ENCODE assay signal across 8 mouse cellular contexts in the genomic region with DNA sequence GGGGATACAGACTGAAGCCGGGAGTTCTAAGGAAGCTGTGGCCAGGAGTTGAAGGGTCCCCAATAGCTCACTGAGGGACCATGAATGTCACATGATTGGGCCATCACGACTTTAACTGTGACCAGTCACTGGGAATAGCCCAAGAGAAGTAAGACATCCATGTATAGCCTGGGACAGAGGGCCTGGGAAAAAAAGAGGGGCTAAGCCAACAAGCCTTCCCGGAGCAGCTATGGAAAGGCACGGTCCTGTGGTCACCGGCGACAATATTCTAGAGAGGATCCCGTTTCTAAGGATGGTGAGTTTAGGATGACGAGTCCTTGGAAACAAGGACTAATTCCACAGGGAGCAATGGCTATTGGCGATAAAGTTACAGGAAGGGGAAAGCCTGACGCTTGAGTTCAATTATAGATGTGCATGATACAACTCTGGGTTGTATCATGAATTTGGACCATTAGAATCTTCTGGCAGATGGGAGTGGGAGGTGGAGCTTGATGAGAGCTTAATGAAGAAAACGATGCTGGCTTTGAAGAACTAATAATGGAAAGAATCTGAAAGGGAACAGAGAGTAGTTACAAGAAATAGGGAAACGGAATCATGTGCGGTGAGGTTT.
DNase-seq lines count a peak whose midpoint lies in the region; ATAC-seq and TF ChIP-seq lines count a peak whose summit lies in the region.

No protein-coding gene starts in this region.

- no peaks in the 10 kb centered on the region for H3K9me3 ChIP-seq in limb, embryonic 12.5 days
- no peaks in the 10 kb centered on the region for H3K9me3 ChIP-seq in stomach, embryonic 16.5 days (replicated peaks; ENCODE audit: control insufficient read depth, low read length)

- WGBS in limb, embryonic 12.5 days = 29% methylated on average over 13 of the region's 13 CpGs
- 43% methylated on average over 13 of the region's 13 CpGs for whole genome bisulfite sequencing in stomach, embryonic 16.5 days

- DNase-seq in embryo, embryonic 10 days (ENCODE audit: low spot score) = peak; percentile 6
- DNase-seq in embryo, embryonic 9.5 days (ENCODE audit: extremely low spot score) = no peak
- no peak for DNase-seq in testis, postnatal 14 days (ENCODE audit: low spot score)
- no peak for DNase-seq in gastrocnemius, postnatal 10 days
- DNase-seq in right cerebral cortex, postnatal 25 days = no peak

- H3K4me2 ChIP-seq in limb, embryonic 12.5 days = peak overlapping the region; percentile 72
- peak overlapping the region; percentile 88 for H3K4me2 ChIP-seq in stomach, embryonic 16.5 days (ENCODE audit: low read depth, low read length)

- peak overlapping the region; percentile 96 for H3K4me3 ChIP-seq in testis, adult 2 months (ENCODE audit: control insufficient read depth, low read depth, low read length)
- peak overlapping the region; percentile 59 for H3K4me3 ChIP-seq in limb, embryonic 12.5 days (replicated peaks)
- peak overlapping the region; percentile 69 for H3K4me3 ChIP-seq in stomach, embryonic 16.5 days (replicated peaks; ENCODE audit: low read length)

- TF ChIP-seq CTCF in testis, adult 2 months (IDR thresholded peaks at IDR 0.05; ENCODE audit: control insufficient read depth, insufficient read depth, insufficient replicate concordance, low read depth, low read length) = no peak

- TF ChIP-seq POLR2A in testis, adult 2 months (IDR thresholded peaks at IDR 0.05; ENCODE audit: control insufficient read depth, low read depth, low read length) = no peak

- H3K4me1 ChIP-seq in testis, adult 2 months (ENCODE audit: control insufficient read depth, insufficient read depth, low read length) = peaks cover 2% of the 10 kb centered on the region; the same call in 1 of the 2 replicates
- no peaks in the 10 kb centered on the region for H3K4me1 ChIP-seq in limb, embryonic 12.5 days (replicated peaks)
- no peaks in the 10 kb centered on the region for H3K4me1 ChIP-seq in stomach, embryonic 16.5 days (ENCODE audit: control insufficient read depth, insufficient read depth, low read length)

- no peaks in the 10 kb centered on the region for H3K36me3 ChIP-seq in testis, adult 2 months (ENCODE audit: control insufficient read depth, insufficient read depth, low read length)
- no peaks in the 10 kb centered on the region for H3K36me3 ChIP-seq in limb, embryonic 12.5 days
- no peaks in the 10 kb centered on the region for H3K36me3 ChIP-seq in stomach, embryonic 16.5 days (ENCODE audit: control insufficient read depth, insufficient read depth, low read length)

- no peaks in the 10 kb centered on the region for H3K27me3 ChIP-seq in testis, adult 2 months (ENCODE audit: control insufficient read depth, insufficient read depth, low read length)
- H3K27me3 ChIP-seq in limb, embryonic 12.5 days = peaks cover 7% of the 10 kb centered on the region; the same call in 1 of the 2 replicates
- H3K27me3 ChIP-seq in stomach, embryonic 16.5 days (ENCODE audit: control insufficient read depth, insufficient read depth, low read length) = no peaks in the 10 kb centered on the region

- no peak; the same call in 1 of the 2 replicates for ATAC-seq in limb, embryonic 12.5 days (ENCODE audit: insufficient number of reproducible peaks, insufficient read depth, low FRiP score, low TSS enrichment, low read depth)
- no peak for ATAC-seq in stomach, embryonic 16.5 days (ENCODE audit: insufficient read depth, low FRiP score)

- peak overlapping the region; percentile 77 for H3K9ac ChIP-seq in limb, embryonic 12.5 days (replicated peaks)
- peak overlapping the region; percentile 85 for H3K9ac ChIP-seq in stomach, embryonic 16.5 days (ENCODE audit: low read length)

- no peak overlapping the region for H3K27ac ChIP-seq in testis, adult 2 months (ENCODE audit: control insufficient read depth, insufficient read depth, low read depth, low read length)
- H3K27ac ChIP-seq in limb, embryonic 12.5 days = no peak overlapping the region
- no peak overlapping the region for H3K27ac ChIP-seq in stomach, embryonic 16.5 days (ENCODE audit: low read length)
